Mouse (Mus musculus): Measurements from ENCODE around the gene Dnlz.
A peak's percentile ranks its signal among the peaks of the same experiment; 100 is the strongest.

Gene Dnlz

DNA sequence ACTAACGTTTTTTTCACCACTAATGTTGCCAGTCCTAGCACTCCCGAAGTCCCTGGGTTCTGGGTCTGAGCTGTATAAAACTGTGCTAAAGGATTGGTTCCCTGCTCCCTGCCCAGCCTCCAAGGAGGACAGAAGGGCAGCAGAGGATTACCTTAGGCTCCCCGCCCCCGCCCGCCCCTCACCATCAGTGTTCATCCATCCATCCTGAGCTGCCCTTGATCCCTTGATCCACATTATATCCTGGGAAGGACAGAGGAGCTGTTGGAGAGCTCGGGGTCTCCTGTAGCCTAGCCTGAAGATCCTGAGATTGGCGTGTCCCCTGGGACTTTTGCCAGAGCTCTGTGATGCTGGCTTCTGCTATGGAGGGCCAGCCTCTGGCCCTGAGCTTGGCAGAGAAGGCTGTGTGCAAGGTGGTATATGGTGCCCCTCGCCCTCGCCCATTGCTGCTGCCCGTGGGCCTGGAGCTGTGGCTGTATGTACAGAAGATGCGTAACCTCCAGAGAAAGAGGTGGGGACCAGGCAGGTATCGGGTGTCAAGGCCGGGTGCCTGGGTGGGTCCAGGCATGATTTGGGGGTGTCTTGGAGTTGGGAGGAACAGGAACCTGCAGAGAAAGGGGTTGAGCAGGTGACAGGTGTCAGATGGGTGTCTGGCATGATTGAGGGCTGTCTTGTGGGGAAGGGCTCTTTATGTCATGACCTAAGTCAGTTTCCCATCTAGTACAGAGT lies 32.2 kb downstream of the Dnlz start:
- no peak for DNase-seq

DNA sequence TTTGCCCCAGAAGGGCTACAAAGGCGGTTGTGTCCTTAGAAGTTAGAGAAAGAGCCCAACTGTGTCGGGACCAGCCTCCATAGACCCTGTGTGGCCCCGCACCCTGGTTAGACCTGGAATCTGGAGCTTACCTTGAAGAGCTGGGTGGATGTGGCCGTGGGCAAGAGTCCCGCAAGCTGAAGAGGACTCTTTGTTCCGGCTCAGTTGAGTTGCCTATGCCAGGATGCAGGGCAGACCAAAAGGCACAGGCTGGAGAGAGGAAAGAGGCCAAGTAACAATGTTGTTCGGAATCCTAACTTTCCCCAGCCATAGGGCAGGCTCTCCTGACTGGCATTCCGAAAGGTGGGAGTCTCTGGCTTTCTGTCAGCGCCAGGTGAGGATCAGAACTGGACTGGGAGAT lies 32.8 kb downstream of the Dnlz start:
- DNase-seq = no peak

DNA sequence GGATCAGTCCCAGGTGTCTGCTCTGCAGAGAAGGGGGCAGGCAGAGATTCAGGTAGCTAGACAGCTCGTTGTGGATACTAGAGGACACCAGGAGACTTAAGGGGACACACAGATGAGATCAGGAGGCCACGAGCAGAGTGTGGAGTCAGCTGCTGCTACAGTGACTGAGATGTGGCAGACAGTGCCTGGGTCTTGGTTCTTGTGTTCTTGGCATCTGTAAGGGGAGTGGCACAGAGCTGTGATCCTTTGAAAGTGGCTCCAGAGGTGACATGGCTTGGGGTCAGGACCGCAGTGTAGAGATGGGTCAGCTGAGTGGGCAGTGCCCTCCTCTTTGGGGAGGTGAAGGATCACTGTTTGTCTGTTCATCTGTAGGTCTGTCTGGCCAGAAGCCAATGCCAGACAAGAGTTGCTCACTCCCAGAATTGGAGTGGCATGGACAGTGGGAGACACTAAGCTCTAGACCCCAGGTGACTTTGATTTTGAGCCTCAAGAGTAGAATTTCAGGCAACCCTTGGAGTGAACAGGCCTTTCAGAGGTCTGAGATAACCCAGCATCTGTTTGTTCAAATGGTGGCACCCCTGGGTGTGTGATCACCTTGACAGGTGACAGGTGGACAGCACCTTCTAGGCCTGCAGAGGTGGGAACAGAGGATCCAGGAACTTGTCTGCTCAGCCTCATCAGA lies 33.8 kb downstream of the Dnlz start:
- DNase-seq = no peak

DNA sequence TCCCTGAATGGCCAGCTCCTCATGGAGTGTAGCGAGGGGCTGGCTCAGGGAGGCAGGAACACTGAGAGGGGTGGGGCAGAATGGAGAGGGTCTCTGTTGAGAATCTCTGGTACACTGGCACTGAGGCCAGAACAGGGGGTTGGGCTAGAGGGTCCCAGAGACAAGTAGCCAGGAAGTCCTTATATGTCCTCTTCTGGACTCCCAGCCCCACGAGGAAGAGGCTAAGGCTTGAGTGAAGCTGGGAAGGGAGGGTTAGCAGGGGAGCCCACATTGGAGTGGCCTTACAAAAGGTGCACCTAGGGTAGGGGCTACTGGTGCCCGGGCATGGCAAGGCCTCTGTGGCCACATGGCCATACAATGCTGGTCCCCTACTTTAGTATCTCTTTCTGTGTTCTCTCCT lies 34.5 kb downstream of the Dnlz start:
- DNase-seq = no peak

DNA sequence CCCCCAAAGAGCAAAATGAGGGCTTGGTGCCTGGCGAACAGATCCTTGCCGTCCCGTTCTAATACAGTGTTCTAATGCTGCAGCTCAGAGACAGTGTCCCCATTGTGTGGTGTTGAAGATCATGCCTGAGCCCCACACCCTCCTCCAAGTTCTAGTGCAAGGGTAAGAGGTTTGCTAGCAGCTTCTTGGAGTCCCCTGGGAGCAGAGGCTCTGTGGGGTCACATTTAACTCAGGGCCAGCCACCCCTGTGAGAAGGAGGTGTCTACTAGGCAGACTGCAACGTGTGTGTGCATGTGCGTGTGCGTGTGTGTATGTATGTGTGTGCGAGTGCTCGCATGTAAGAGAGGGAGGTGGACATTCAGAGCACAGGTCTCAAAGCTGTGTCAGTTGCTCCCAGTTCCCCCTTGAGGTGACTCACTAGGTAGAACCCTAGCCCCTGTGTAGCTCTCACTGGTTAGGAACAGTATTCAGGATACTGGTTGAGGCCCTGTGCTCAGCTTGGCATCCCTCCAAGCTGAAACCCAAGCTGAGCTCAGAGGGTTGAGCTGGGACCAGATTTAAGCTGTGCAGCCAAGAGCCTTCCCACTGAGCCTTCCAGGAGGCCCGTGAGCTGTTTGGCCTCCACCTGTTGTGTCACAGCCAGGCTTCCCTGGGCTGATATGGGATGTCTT lies 35.2 kb downstream of the Dnlz start:
- DNase-seq = no peak

DNA sequence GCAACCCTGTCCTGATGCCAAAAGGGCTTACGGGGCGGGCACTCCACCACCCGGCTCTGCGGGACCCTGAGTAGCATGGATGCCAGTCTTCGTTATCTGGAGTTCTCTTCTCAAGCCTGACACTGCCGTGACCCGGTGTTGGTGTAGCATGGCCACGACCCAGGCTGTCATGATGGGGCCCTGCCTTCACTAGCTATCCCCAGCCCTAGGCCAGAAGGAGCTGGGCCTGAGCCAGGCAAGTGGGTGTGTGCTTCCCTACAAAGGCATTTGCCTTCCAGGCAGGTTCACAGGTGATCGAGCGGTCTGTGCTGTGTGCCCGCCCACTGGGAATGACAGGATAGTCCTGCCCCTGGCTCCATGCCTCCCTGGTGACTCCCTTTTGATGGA lies 36.0 kb downstream of the Dnlz start:
- DNase-seq = peak; percentile 51

DNA sequence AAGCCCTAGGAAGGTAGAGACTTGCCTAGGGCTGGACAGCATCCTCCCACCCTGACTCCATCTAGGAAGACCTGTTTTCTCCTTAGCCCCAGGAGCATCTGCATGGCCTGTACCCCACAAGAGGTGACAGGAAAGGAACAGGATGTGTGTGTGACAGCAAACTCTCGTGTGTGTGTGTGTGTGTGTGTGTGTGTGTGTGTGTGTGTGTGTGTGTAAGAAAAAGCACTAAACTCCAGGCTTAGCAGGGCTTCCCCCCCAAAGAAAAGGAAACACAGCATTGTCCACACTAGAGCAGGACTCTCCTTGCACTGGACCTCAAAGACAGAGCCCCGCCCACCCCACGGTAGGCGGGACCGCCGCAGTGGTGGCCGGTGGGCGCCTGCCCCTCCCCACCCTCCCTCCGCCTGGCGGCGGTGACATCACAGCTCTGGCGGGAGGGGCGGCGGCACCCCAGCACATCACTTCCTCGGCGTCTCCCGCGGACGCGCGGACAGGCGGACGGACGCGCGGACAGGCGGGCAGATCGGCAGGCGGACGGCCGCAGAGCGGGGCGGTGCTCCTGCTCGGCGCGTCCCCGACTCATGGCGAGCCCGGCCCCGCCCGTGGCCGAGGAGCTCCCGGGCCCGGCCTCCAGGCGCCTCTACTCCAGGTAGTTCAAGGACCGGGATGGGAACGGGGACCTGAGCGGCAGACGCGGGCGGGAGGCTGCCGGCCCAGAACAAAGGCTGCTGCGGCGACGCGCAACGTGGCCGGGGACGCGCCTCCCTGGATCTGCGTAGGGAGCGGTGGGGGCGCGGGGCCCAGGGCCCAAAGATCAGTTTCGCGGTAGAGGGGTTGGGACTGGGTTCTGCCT lies 36.6 kb downstream of the Dnlz start, which contains the start of gene Gpsm1:
Gene Gpsm1, plus strand, starts transcription at position 444 of the 853 bp plus-strand sequence.
- DNase-seq = peak; percentile 83

DNA sequence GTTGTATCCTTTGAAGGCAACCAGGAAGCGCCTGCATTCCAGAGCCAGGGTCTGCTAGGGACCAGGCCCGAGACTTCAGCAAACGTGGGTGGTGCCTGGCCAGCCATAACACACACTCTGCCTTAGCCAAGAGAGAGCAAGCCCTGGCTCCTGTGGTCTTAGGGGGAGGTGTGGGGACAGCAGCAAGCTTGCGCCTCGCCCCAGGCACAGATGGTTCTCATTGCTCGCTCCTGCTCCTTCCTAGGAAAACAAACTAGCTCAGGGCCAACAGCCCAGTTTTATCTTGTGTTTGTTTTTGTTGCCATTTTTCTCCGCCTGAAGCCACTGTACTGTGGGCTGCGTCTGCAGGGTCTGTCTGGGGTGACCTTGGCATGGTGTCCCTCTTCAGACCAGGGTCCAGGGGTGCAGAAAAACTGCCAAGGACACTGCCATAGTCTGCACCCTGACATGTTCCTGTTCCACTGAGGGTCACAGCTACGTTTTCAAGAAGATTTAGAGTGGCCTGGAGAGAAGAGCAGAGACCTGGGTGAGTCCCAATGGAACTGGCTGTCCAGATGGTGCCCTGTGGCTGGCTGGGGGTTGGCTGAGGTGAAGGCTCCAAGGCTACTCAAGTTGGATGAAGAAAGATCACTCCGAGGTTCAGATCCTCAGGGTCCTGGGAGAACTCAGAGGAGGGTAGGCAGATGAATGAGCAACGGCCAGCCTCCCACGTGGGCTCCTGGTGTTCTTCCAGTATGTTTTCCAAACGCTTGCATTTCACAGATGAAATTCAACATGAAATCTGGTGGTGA lies 37.4 kb downstream of the Dnlz start:
- no peak for DNase-seq

DNA sequence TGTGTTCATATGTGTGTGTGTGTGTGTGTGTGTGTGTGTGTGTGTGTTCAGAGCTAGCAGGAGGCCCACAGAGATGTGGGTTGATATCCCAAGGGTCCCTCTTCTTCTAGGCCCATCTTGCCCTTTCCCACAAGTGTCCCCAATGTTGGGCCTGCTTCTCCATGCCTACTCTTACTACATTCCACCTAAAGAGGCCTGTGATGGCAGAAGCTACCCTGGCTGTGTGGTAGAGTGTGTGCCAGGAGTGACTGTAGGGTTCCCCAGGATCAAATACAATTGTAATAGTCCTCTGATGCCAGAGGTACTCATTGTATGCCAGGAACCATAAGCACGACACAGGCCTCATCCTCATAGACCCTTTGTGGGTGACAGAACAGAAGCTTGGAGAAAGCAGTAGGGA lies 38.5 kb downstream of the Dnlz start:
- DNase-seq = no peak

DNA sequence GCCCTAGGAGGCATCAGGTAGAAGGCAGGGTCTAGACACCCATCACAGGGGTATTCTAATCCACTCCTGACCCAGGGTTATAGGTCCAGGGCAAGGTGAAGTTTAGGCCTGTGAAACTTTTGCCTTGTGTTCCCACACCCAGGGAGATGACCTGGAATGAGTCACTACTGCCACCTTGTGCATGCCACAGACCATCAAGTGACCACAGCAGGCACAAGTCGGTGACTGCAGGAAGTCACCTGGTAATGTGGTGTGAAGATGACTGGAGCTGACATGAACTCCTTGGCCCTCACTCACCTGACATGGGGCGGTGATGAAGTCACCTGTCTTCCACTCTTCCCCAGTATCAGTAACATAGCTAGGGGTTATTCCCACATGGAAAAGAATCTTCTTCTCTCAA lies 39.1 kb downstream of the Dnlz start:
- DNase-seq = no peak

DNA sequence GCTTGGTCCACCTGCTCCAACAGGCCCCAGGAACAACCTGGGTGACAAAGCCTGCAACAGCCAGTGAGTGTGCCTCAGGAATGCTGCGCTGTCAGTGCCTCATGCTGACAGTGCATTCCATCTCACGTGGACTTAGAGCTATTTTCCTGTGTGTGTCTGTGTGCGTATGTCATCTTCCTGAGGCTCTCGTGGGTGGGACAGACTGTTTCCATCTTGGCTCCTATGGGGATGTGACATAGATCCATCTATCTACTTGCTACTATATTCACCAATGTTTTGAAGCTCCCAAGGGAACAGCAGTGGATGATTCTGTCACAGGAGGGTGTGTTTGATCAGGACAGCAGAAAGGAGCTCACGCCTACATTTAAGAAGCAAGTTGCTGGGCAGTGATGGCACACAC lies 40.0 kb downstream of the Dnlz start:
- DNase-seq = peak; percentile 47

DNA sequence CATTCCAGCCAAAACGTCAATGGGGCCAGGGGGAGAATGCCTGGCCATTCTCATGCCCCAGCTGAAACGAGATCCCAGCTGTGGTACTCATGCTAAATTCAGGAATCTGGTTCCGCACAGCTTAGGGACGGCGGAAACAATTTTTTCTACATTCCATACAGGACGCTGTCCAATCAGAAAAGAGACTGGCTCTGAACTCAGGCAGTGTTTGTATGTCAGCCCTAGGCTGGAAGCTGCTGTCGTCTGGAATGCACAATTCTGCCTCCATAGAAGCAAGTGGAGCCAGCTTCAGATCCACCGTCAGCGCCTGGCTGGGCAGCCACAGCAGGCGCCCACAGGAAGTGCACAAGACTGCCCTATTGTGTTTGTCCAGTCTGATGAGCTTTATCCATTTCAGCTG lies 42.2 kb downstream of the Dnlz start:
- no peak for DNase-seq

DNA sequence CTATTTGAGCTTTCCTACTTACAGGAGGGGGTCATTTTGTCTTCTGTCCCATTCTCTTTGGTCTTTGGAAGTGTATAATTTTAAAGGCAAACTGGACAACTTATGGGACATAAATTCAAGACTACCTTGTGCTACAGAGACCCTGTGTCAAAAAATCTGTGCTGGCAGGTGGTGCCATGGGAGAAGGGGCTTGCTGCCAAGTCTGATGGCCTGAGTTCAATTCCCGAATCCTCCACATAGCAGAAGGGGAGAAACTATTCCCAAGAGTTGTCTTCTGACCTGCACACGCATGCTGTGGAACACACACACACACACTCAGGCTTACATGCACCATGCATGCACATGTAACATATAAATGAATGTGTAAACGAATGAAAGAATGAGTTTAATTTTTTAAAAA lies 45.2 kb downstream of the Dnlz start:
- no peak for DNase-seq

DNA sequence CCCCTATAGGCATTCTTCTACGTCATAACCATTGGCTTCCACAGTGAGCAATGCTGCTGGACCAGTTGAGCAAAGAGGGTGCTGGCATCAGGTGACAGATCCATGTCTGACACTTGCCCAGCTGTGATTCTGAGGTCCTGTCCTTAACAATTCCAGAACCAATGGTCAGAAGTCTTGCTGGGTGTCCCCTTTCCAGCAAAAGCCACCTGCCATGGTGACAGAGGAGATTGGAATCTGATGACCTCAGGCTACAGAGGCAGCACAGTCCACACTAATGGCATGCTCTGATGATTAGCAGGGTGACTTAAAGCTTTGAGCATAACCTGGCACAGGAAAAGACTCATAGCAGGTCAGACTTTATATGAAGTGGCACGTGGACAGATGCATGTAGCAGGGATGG lies 46.4 kb downstream of the Dnlz start:
- no peak for DNase-seq

DNA sequence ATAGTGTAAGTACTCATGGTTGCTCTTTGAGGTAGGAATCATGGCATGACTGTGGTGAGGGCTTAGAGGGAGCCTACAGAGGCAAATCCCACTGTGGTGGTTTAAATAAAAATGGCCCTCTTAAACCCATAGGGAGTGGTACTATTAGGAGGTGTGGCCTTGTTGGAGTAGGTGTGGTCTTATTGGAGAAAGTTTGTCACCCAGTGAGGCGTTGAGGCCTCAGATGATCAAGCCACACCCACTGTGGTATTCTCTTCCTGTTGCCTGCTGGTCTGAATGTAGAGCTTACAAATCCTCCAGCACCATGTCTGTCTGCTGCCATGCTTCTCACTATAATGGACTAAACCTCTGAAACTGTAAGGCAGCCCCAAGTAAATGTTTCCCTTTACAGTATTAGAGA lies 47.2 kb downstream of the Dnlz start:
- no peak for DNase-seq

DNA sequence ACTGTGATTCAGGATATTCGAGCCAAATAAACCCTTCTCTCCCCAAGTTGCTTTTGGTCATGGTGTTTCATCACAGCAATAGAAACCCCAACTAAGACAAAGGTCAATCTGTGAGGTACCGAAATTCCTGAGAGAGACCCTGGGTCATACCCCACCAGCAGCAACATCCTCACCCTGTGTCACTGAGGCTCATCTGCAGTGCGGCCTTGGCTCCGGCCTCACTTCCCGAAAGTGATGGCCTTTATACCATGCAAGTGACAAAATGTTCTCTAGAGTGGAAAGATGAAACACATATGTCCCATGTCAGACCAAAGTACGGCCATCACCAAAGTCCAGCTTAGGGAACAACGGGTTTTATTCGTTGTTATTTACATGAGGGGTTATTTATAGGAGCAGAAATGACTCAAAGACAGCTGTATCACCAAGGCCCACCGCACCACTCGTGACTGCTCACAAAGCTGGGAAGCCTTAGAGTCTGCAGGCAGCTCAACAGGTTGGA lies 49.9 kb downstream of the Dnlz start:
- no peak for DNase-seq

DNA sequence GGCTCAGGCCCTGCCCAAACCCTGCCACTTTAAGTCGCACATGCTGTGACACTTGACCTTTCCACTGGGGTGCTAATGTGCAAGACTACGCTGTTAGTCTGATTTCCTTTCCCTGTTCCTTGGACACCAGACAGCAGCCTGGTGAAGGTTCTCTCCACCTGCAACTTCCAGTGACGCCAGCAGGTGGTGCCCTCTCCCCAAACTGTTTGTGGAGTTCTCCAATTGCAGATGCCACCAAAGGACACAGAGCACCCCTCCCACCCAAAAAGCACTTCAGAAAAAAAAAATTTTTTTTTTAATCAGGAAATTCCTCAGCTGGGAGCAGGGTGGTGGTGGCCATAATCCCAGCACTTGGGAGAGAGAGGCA lies 51.1 kb downstream of the Dnlz start:
- peak; percentile 88 for DNase-seq

DNA sequence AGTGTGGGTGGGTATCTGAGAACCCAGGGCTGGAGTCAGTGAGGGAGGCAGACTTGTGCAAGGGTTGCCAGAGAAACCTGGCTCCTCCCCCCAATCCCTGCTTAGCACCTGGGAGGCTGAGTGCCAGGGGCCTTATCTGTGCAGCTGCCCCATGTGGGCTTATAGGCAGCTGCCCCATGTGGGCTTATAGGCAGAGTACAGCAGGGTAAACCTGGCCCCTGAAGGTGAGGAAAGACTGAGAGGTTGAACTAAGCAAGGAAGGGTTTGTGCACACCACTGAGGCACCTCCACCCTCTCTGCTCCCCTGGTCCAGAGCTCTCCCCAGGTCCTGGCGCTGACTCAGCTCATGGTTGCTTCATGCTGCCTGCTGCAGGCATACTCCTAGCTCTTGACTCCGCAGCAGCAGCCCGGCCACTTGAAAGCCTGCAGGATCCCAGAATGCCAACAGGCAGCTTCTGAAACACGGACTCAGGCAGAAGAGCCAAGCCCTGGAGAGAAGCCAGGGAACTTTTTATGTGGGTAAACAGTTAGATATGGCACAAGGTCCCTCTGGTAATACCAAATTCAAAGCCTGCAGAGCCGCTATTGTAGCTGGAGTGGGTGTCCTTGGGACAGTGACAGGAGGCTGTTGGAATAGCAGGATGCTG lies 51.6 kb downstream of the Dnlz start:
- DNase-seq = no peak

DNA sequence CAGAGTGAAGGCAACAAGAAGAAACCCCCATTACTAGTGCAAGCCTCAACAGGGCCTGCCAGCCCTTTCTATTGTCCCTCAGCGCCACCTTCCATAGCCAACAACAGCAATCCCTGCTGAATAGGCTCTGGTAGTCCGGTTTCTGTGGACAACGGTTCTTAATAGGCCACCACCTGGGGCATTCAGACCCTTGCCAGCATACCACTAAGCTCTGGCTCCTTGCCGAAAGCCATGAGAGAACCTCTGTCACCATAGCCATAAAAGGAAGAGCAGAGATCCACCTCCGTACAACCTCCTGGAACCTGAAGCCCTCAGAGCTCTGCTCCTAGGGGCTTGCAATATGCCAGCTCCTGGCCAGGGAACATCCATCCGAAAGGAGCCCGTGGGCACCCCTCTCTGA lies 52.6 kb downstream of the Dnlz start:
- no peak for DNase-seq

DNA sequence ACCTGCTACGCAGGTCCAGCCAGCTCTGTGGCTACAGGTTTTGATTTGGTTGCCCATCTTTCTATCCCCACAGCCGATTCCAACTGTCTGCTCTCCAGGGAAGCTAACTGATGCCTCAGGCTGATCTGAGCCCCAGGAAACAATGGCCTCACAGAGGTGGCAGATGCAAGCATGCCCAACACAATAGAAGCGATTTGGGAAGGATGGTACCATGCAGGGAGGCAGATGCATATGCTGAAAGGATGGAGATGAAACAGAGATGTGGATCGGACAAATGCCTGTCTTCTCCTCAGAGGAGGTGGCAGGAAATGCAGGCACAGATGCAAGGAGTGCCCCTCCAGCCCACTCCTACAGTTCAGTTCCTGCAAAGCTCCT lies 53.1 kb downstream of the Dnlz start:
- no peak for DNase-seq

DNA sequence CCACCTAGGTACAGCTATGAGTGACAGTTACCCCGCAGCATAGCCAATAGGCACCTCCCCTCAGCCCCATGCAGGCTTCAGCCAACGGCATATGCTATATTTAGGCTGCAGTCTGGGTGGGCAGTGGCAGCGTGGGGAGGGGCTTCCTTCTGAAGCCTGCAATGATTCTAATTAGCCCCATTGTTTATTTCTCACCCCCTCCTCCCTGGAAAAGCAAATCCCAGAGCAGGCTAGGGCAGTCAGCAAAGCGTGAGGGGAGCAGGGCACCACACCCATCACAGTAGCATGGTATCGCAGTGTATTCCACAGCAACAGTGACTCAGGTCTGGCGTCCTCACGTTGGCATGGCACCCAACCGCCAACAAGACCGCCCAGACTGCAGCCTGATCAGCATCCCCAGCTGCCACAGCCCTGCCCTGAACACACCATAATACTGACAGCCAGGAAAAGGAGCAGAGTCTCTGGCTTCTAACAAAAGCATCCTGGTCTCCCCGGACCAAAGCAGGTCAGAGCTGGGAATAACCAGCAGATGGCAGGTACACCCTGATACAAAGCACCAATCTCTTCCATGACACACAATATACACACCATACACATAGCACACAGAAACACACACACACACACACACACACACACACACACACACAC lies 53.6 kb downstream of the Dnlz start:
- DNase-seq = peak; percentile 83

All from right cerebral cortex, adult 18-20 months (tissue).